Mouse (Mus musculus): ENCODE data around the gene Pdxdc1. TPM values are rescaled to one million over a fixed set of nuclear protein-coding genes. Genes with fewer than 3 reads are reported as not detected.
A peak's percentile ranks its signal among the peaks of the same experiment; 100 is the strongest.

The Pdxdc1 gene
- total and polyA plus RNA-seq, 3 experiments: 35.5 to 74.9 (median 72.1) TPM

DNA sequence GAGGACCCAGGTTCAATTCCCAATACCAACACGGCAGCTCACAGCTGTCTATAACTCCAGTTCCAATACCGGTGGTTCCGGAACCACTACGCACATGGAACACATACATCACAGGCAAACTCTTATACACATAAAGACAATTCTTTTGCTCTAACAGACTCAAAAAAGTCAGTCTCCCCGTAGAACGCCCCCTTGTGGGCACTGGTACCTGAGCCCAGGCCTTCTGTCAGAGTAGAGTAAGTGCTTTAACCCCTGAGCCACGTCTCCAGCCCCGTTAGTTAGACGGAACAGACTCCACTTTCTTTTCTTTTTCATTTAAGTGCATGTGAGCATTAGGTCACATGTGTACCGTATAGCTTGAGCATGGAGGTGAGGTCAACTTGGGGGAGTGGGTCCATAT is 72.5 kb downstream of the Pdxdc1 start:
- no peaks in the 10 kb centered on the region for H3K27me3 ChIP-seq (ENCODE audit: insufficient read depth, low read length)
- ATAC-seq (ENCODE audit: extremely low read depth, insufficient number of reproducible peaks, low FRiP score, poor library complexity, severe bottlenecking) (no peak), DNase-seq (ENCODE audit: low spot score) (no peak)
- peaks cover 10% of the 10 kb centered on the region for H3K4me1 ChIP-seq (ENCODE audit: insufficient read depth, low read depth, low read length)
- peaks cover 93% of the 10 kb centered on the region for H3K36me3 ChIP-seq (replicated peaks)
- H3K9me3 ChIP-seq (replicated peaks): no peaks in the 10 kb centered on the region
- H3K4me3 ChIP-seq (ENCODE audit: low read depth, low read length): no peak overlapping the region
- TF ChIP-seq POLR2AphosphoS5 (IDR thresholded peaks at IDR 0.05; ENCODE audit: insufficient replicate concordance, low read depth, low read length) (no peak), GATA1 (IDR thresholded peaks at IDR 0.05; ENCODE audit: borderline replicate concordance, low read length) (no peak), CTCF (IDR thresholded peaks at IDR 0.05; ENCODE audit: low read depth, low read length) (no peak), GATA2 (IDR thresholded peaks at IDR 0.05; ENCODE audit: borderline replicate concordance, low read depth, low read length) (no peak), TAL1 (conservative IDR thresholded peaks at IDR 0.05; ENCODE audit: low read depth, low read length) (no peak)

DNA sequence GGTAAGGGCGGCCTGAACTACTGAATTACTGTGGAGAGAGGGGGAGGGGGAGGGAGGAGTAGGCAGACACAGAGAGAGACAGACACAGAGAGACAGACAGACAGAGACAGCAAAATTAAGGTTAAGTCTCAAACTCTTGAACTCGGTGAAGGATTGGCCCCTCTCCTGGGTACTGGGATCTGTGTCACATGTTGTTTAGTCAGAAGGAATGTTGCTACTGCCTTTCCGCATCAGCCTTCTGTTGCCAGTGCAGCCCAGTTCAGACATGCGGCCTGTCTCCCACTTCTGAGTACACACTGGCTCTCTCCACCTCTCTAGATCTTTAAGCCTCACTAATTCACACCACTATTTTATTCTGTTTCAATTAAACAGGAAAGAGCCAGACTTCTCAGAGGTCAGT is 76.4 kb downstream of the Pdxdc1 start:
- no peaks in the 10 kb centered on the region for H3K9me3 ChIP-seq (replicated peaks)

DNA sequence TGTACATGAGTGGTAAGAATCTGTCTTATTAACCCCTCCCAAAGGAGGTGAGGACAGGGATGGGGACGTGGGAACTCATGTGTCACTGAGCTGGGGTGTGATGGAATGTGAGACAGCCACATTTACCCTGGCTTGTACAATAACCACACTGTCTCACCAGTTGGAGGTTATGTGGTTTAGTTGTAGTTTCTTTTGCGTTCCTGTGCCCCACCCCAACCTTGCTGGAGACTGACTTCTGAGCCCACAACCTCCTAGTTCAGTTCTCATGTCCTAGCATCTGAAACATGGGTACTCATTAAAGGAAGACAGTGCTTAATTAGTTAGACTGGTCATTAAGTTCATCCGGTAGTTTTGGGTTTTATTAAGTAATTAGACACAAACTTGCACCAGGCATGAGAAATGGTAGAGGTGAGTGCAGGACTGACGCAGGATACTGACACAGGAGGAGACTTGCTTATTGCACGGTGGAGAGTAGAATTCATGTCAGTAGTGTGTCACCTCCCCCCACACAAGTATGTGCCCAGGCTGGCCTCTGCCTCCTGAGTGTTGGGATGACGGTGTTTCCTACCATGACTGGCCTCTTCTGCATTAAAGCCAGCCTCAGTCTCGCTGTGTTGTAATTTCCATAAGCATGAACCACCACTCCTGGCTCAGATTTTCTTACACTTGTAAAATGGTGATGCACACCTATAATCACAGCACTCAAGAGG is 77.0 kb downstream of the Pdxdc1 start:
- TF ChIP-seq CTCF (IDR thresholded peaks at IDR 0.05; ENCODE audit: low read depth, low read length): no peak
- Histone ChIP-seq H3K4me3 (ENCODE audit: low read depth, low read length) (no peak overlapping the region), H3K4me1 (ENCODE audit: insufficient read depth, low read depth, low read length) (peaks cover 24% of the 10 kb centered on the region), H3K27me3 (ENCODE audit: insufficient read depth, low read length) (no peaks in the 10 kb centered on the region), H3K9me3 (replicated peaks) (no peaks in the 10 kb centered on the region), H3K36me3 (replicated peaks) (peaks cover 73% of the 10 kb centered on the region)
- ATAC-seq (ENCODE audit: extremely low read depth, insufficient number of reproducible peaks, low FRiP score, poor library complexity, severe bottlenecking): no peak
- no peak for DNase-seq (ENCODE audit: low spot score)

More for the DNA sequence above, 76.4 kb downstream of the Pdxdc1 start:
- DNase-seq (ENCODE audit: low spot score): no peak
- no peaks in the 10 kb centered on the region for H3K27me3 ChIP-seq (ENCODE audit: insufficient read depth, low read length)
- H3K4me3 ChIP-seq (ENCODE audit: low read depth, low read length): no peak overlapping the region
- ATAC-seq (ENCODE audit: extremely low read depth, insufficient number of reproducible peaks, low FRiP score, poor library complexity, severe bottlenecking): no peak
- H3K4me1 ChIP-seq (ENCODE audit: insufficient read depth, low read depth, low read length): peaks cover 23% of the 10 kb centered on the region
- H3K36me3 ChIP-seq (replicated peaks): peaks cover 76% of the 10 kb centered on the region
- TF ChIP-seq POLR2AphosphoS5 (IDR thresholded peaks at IDR 0.05; ENCODE audit: insufficient replicate concordance, low read depth, low read length): no peak
- TF ChIP-seq TAL1 (conservative IDR thresholded peaks at IDR 0.05; ENCODE audit: low read depth, low read length): no peak
- no peak for TF ChIP-seq GATA1 (IDR thresholded peaks at IDR 0.05; ENCODE audit: borderline replicate concordance, low read length)
- no peak for TF ChIP-seq GATA2 (IDR thresholded peaks at IDR 0.05; ENCODE audit: borderline replicate concordance, low read depth, low read length)
- no peak for TF ChIP-seq CTCF (IDR thresholded peaks at IDR 0.05; ENCODE audit: low read depth, low read length)

DNA sequence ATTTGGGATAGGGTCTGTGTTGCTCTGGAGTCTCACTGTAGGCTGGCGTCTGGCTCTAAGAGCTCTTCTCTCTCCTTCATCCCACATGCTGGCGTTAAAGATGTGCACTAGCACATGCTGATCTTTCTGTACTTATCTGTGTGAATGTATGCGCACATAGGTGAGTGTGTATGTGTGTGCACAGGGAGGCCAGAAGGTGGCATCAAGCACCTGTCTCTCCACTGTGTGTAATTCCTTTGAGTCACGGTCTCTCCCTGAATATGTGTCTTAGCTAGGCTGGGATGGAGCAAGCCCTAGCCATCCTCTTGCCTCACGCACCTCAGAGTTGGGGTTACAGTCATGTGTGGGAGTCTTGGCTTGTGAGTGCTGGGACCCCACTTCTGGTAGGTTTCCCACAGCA is 82.2 kb downstream of the Pdxdc1 start:
- TF ChIP-seq POLR2AphosphoS5 (IDR thresholded peaks at IDR 0.05; ENCODE audit: insufficient replicate concordance, low read depth, low read length): no peak
- Histone ChIP-seq H3K4me3 (ENCODE audit: low read depth, low read length) (no peak overlapping the region), H3K36me3 (replicated peaks) (peaks cover 42% of the 10 kb centered on the region), H3K4me1 (ENCODE audit: insufficient read depth, low read depth, low read length) (peaks cover 44% of the 10 kb centered on the region), H3K27me3 (ENCODE audit: insufficient read depth, low read length) (no peaks in the 10 kb centered on the region), H3K9me3 (replicated peaks) (no peaks in the 10 kb centered on the region)
- DNase-seq (ENCODE audit: low spot score): no peak
- ATAC-seq (ENCODE audit: extremely low read depth, insufficient number of reproducible peaks, low FRiP score, poor library complexity, severe bottlenecking): no peak

DNA sequence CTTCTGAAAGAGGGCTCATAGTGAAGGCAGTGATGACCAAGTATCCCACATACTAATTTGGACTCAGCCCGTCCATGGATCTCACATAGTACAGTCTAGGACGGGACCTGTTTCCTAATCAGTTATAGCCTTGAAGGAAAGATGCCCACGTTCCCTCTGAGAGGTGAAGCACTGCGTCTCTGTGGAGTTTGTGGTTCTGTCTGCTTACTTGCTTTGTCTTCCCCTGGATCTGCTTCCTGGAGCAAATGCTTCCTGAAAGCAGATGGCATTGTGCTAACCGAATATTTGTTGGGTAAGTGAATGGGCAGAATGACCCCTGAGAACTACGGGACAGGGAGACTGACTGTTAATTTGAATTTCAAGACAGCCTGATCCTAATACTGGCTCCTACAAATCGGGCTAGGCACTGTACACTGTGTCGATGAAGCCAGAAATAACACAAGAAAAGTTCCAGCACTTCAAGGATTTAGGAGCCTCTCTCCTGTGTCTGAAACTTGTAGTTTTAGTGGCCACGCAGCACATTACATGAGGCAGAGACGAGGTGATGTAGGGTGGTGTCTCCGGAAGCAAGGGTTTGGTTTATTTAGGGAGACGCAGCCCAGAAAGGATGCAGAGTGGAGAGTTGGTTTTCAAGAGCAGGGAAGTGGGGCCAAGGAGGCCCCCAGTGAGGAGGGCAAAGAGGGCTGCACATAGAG is 83.0 kb downstream of the Pdxdc1 start:
- ATAC-seq (ENCODE audit: extremely low read depth, insufficient number of reproducible peaks, low FRiP score, poor library complexity, severe bottlenecking) (no peak), DNase-seq (ENCODE audit: low spot score) (no peak)
- peak overlapping the region; percentile 86 for H3K4me3 ChIP-seq (ENCODE audit: low read depth, low read length)

DNA sequence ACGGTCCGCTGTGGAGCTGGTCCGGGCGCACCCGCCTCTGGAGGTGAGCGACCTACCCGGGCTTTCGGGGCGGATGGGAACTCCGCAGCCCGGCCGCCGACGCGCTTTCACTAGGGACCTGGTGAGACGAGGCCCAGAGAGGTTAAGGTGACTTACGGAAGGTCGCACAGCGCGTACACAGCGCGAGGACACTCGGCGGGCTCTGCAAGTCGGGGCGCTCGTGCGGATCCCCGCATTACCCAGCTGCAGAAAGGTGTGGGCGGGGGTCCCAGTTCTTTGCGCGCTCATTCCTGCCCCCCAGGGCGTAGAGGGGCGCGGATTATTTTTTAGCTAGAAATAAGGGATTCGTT is 83.6 kb downstream of the Pdxdc1 start:
- ATAC-seq (ENCODE audit: extremely low read depth, insufficient number of reproducible peaks, low FRiP score, poor library complexity, severe bottlenecking) (0 out of 2 replicates have a peak, but pooled peaks have one; percentile 2), DNase-seq (ENCODE audit: low spot score) (no peak)
- TF ChIP-seq GATA1 (IDR thresholded peaks at IDR 0.05; ENCODE audit: borderline replicate concordance, low read length): no peak
- TF ChIP-seq TAL1 (conservative IDR thresholded peaks at IDR 0.05; ENCODE audit: low read depth, low read length): no peak
- TF ChIP-seq CTCF (IDR thresholded peaks at IDR 0.05; ENCODE audit: low read depth, low read length): no peak
- TF ChIP-seq POLR2AphosphoS5 (IDR thresholded peaks at IDR 0.05; ENCODE audit: insufficient replicate concordance, low read depth, low read length): no peak
- no peak for TF ChIP-seq GATA2 (IDR thresholded peaks at IDR 0.05; ENCODE audit: borderline replicate concordance, low read depth, low read length)

More for the DNA sequence above, 83.0 kb downstream of the Pdxdc1 start:
- H3K27me3 ChIP-seq (ENCODE audit: insufficient read depth, low read length): no peaks in the 10 kb centered on the region
- peaks cover 45% of the 10 kb centered on the region for H3K4me1 ChIP-seq (ENCODE audit: insufficient read depth, low read depth, low read length)
- no peak for TF ChIP-seq TAL1 (conservative IDR thresholded peaks at IDR 0.05; ENCODE audit: low read depth, low read length)
- TF ChIP-seq GATA1 (IDR thresholded peaks at IDR 0.05; ENCODE audit: borderline replicate concordance, low read length): no peak
- TF ChIP-seq GATA2 (IDR thresholded peaks at IDR 0.05; ENCODE audit: borderline replicate concordance, low read depth, low read length): no peak
- TF ChIP-seq CTCF (IDR thresholded peaks at IDR 0.05; ENCODE audit: low read depth, low read length): no peak
- no peak for TF ChIP-seq POLR2AphosphoS5 (IDR thresholded peaks at IDR 0.05; ENCODE audit: insufficient replicate concordance, low read depth, low read length)
- peaks cover 44% of the 10 kb centered on the region for H3K36me3 ChIP-seq (replicated peaks)
- no peaks in the 10 kb centered on the region for H3K9me3 ChIP-seq (replicated peaks)

More for the DNA sequence above, 83.6 kb downstream of the Pdxdc1 start:
- Histone ChIP-seq H3K4me3 (ENCODE audit: low read depth, low read length) (peak overlapping the region; percentile 86), H3K4me1 (ENCODE audit: insufficient read depth, low read depth, low read length) (peaks cover 45% of the 10 kb centered on the region), H3K36me3 (replicated peaks) (peaks cover 45% of the 10 kb centered on the region), H3K9me3 (replicated peaks) (no peaks in the 10 kb centered on the region), H3K27me3 (ENCODE audit: insufficient read depth, low read length) (no peaks in the 10 kb centered on the region)

All from G1E (cell line).